Mouse (Mus musculus) olfactory bulb, adult 2 months (tissue): ENCODE measurements around the gene Rasal3.

ENCODE experiments used
- CTCF ChIP-seq: fragments of 200-500 bp; IDR thresholded peaks from 2 replicates; pipeline ENCODE4 v1.5.1; 2012; ENCODE audit warnings: low read depth, mild to moderate bottlenecking, low read length, moderate library complexity; ENCODE audit not compliant: insufficient read depth
- POLR2A ChIP-seq: fragments of 200-500 bp; IDR thresholded peaks from 2 replicates; pipeline ENCODE4 v1.6.1; 2012; ENCODE audit warnings: mild to moderate bottlenecking, low read depth, low read length, moderate library complexity; ENCODE audit not compliant: insufficient read depth

GRCm38 (mm10) chr17:32367706-32368105 lies 35.7 kb downstream of the Rasal3 start:
- TF ChIP-seq CTCF (no peak), POLR2A (no peak)
